Mouse (Mus musculus) forebrain, embryonic 14.5 days (tissue): ENCODE measurements around the gene S100a5. TPM values are rescaled to one million over a fixed set of nuclear protein-coding genes. Genes with fewer than 3 reads are reported as not detected.
A peak's percentile ranks its signal among the peaks of the same experiment; 100 is the strongest.

Source experiments
- ATAC-seq: fragments of 200-750 bp; cut with Nextera tagmentation; 2 replicates; pipeline ENCODE4 v1.8.0; 2017; ENCODE audit warnings: mild to moderate bottlenecking, moderate library complexity
- DNase-seq: peaks from one replicate; pipeline ENCODE4 v3.0.0-alpha.2; 2015; ENCODE audit warnings: low spot score
- H3K27ac ChIP-seq: fragments of 300-500 bp; sonication (generic); 2 replicates; pipeline ENCODE4 v1.5.1; 2014; ENCODE audit warnings: low read depth, mild to moderate bottlenecking, control low read depth, low read length, moderate library complexity
- H3K27me3 ChIP-seq: fragments of 300-500 bp; sonication (generic); replicated peaks from 2 replicates; pipeline ENCODE4 v1.6.1; 2014; ENCODE audit warnings: low read length, control low read depth, mixed read lengths; ENCODE audit not compliant: control insufficient read depth, insufficient read depth
- H3K36me3 ChIP-seq: fragments of 300-500 bp; sonication (generic); 2 replicates; pipeline ENCODE4 v1.6.1; 2014; ENCODE audit warnings: low read length, control low read depth; ENCODE audit not compliant: control insufficient read depth, insufficient read depth
- H3K4me1 ChIP-seq: fragments of 300-500 bp; sonication (generic); 2 replicates; pipeline ENCODE4 v1.6.1; 2014; ENCODE audit warnings: antibody characterized with exemption, low read length, control low read depth; ENCODE audit not compliant: control insufficient read depth, insufficient read depth
- H3K4me2 ChIP-seq: fragments of 300-500 bp; sonication (generic); 2 replicates; pipeline ENCODE4 v1.6.1; 2014; ENCODE audit warnings: mild to moderate bottlenecking, control low read depth, low read length
- H3K4me3 ChIP-seq: fragments of 300-500 bp; sonication (generic); 2 replicates; pipeline ENCODE4 v1.5.1; 2014; ENCODE audit warnings: low read depth, low read length, control low read depth
- H3K9ac ChIP-seq: fragments of 300-500 bp; sonication (generic); 2 replicates; pipeline ENCODE4 v1.6.1; 2014; ENCODE audit warnings: mild to moderate bottlenecking, low read length, control low read depth, moderate library complexity
- H3K9me3 ChIP-seq: fragments of 300-500 bp; sonication (generic); replicated peaks from 2 replicates; pipeline ENCODE4 v1.6.1; 2016; ENCODE audit warnings: low read length, control low read depth, mixed read lengths; ENCODE audit not compliant: control insufficient read depth
- WGBS: fragments of 180-500 bp; shearing (Covaris S2); extraction: QIAGEN DNeasy Blood & Tissue Kit; methylation state at CpG from one replicate; pipeline ENCODE4 v1.1.7; 2014; 5-methylcytosine and 5-hydroxymethylcytosine counted together
- polyA plus RNA-seq: library from polyadenylated mRNA; unstranded; fragments of >200 nt; fragmentation: Nextera tagmentation; extraction: Ambion mirVana; gene quantifications from 2 replicates; pipeline ENCODE4 v1.2.1, GENCODE M21; 2014

The S100a5 gene
- polyA plus RNA-seq, 1 experiment from 2014 or later, result not detected

DNA sequence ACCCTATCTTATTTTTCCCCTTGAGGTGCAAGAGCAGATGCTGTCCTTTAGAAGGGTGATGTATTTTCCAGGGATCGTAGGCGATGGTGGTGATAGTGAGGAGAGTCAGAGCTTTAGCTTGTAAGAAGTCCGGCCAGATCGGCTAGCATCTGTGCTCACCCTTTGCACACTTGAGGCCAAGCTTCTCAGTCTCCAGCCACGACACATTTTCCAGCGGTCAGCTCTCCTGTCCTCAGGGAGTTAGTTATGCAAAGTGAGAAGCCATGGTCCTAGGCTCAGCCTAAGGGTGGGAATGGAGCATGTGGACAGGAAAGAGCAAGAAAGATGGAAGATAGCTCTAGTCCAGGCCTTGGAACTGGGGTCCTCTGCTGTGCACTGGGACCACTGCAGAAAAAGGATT, 11.5 kb upstream of the S100a5 start:
- no peak overlapping the region for H3K9ac ChIP-seq
- H3K4me3 ChIP-seq, result no peak overlapping the region
- no peaks in the 10 kb centered on the region for H3K4me1 ChIP-seq
- H3K27me3 ChIP-seq, result no peaks in the 10 kb centered on the region
- H3K4me2 ChIP-seq, result no peak overlapping the region
- no peak overlapping the region for H3K27ac ChIP-seq
- no peaks in the 10 kb centered on the region for H3K9me3 ChIP-seq
- WGBS, result 94% methylated on average over 6 of the region's 6 CpGs
- ATAC-seq, result no peak
- no peaks in the 10 kb centered on the region for H3K36me3 ChIP-seq
- no peak for DNase-seq

DNA sequence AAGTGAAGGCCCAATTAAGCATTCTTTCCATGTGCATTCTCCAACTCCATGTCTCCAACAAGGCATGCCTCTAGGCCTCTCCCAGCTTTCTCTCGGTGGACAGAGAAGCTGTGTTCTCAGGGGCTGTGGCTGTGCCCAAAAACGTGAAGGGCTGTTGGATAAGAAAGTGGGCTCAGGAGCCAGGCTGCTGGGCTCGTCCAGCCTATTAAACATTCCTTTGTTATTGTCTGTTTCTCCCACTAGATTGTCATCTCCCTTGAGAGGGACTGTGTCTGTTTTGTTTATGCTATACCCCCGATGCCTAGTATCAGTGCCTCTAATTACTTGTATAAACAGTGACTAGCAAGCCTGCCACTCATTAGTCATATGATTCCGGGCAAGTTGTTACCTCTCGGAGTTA, 10.6 kb upstream of the S100a5 start:
- H3K4me3 ChIP-seq, result no peak overlapping the region
- no peak overlapping the region for H3K4me2 ChIP-seq
- no peak for DNase-seq
- no peaks in the 10 kb centered on the region for H3K36me3 ChIP-seq
- H3K4me1 ChIP-seq, result no peaks in the 10 kb centered on the region
- WGBS, result 57% methylated on average over 6 of the region's 6 CpGs
- H3K27me3 ChIP-seq, result no peaks in the 10 kb centered on the region
- ATAC-seq, result no peak
- H3K9me3 ChIP-seq, result no peaks in the 10 kb centered on the region
- no peak overlapping the region for H3K9ac ChIP-seq
- no peak overlapping the region for H3K27ac ChIP-seq

DNA sequence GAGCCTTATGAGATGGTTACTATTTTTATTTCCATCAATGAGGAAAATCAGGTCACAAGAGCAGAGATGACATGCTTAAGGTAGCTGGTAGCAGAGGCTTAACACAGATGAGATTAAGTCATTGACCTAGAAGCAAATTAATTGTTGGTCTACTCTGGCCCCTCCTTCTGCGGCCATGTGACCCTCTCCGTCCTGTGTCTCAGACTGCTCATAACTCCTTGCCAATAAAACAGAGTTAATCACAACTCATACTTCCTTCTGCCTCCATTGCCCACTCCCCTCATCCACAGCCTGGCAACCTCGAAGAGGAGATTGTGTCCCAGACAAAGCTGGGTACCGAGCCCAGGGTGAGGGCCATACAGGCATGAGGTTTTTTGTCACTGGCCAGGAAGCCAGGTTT, 10.1 kb upstream of the S100a5 start:
- ATAC-seq, result no peak
- Histone ChIP-seq H3K9ac (no peak overlapping the region), H3K36me3 (no peaks in the 10 kb centered on the region), H3K9me3 (no peaks in the 10 kb centered on the region), H3K4me2 (no peak overlapping the region), H3K27ac (no peak overlapping the region), H3K27me3 (no peaks in the 10 kb centered on the region), H3K4me1 (no peaks in the 10 kb centered on the region), H3K4me3 (no peak overlapping the region)
- no peak for DNase-seq
- WGBS, result 90% methylated on average over 4 of the region's 4 CpGs

DNA sequence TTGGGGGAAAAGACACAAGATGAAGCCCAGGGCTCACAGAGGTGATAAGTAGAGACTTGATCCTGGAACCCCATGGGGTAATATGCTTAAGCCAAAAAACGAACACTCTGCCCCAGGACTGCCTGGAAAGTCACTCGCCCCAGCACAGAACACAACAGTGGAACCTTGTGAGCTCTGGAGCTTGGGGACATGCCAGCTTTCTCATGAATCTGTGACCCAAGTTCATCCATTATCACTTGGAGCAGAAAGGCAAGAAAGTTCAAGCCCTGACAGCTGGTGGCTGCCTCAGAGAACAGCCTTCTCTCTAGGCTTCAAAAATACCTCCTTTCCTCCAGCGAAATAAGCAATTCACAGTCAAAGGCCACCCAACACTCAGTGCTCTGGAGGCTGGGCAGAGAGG, 8.9 kb upstream of the S100a5 start:
- H3K4me3 ChIP-seq, result no peak overlapping the region
- ATAC-seq (no peak), DNase-seq (no peak)
- H3K9ac ChIP-seq, result no peak overlapping the region
- H3K27ac ChIP-seq, result no peak overlapping the region
- H3K27me3 ChIP-seq, result no peaks in the 10 kb centered on the region
- H3K36me3 ChIP-seq, result no peaks in the 10 kb centered on the region
- WGBS, result 84% methylated on average over 3 of the region's 3 CpGs
- H3K9me3 ChIP-seq, result no peaks in the 10 kb centered on the region
- peaks cover 5% of the 10 kb centered on the region for H3K4me1 ChIP-seq
- no peak overlapping the region for H3K4me2 ChIP-seq

DNA sequence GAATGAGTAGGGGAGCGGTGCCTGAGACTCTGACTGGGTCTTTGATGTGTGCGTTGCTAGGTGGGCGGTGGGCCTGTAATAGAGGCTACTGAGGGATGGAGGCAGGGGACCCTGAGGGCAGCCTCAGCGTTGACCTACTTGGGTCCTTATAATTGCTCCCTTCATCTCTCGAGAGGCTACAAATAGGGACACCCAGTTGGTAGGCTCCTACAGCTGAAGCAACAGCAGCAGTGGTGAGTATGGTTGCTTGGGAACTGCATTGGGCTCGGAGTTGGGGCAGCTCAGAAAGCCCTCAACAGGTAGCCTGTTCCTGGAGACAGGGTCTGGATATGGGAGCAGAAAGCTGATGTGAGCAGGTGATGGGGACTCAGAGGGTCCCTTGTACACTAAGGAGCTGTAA, 8.3 kb upstream of the S100a5 start:
- no peak for DNase-seq
- H3K36me3 ChIP-seq, result no peaks in the 10 kb centered on the region
- H3K27me3 ChIP-seq, result no peaks in the 10 kb centered on the region
- H3K4me1 ChIP-seq, result peaks cover 8% of the 10 kb centered on the region
- H3K27ac ChIP-seq, result no peak overlapping the region
- no peak for ATAC-seq
- no peak overlapping the region for H3K9ac ChIP-seq
- H3K9me3 ChIP-seq, result no peaks in the 10 kb centered on the region
- H3K4me3 ChIP-seq, result no peak overlapping the region
- 87% methylated on average over 6 of the region's 6 CpGs for WGBS
- H3K4me2 ChIP-seq, result no peak overlapping the region

DNA sequence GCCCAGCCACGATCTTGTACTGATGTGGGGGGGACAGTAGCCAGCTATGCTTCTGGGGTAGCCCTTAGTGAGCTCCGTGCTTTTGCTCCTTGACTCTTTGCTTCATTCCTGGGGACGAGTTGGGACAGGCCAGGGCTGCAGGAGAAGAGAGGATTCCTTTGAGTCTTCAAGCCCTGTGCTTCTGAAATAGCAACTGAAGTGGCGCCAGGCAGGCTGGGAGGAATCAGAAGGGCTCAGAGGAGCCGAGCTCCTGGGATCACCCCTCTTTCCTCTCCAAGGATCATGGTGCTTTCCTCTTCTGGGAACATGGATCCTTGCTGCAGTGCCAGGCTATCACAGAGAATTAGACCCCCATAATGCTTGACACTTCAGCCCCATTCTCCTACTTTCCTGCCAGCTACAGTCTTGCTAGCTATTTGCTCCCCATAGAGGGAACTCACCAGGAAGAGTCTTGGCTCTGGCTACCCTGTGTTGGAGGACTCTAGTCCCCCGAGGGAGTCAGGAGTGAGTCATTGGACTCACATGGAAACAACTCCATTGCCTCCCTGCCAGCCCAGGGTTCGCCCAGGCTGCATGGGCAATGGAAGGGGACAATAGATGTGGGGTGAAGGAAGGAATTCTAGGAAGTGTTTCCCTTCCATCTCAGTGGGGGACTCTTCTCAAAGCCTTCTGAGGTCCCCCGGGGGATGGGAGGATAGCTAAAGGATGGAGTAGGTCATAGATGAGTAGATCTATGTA, 7.7 kb upstream of the S100a5 start:
- Histone ChIP-seq H3K9ac (no peak overlapping the region), H3K4me1 (peaks cover 8% of the 10 kb centered on the region), H3K4me3 (no peak overlapping the region), H3K27ac (no peak overlapping the region), H3K27me3 (no peaks in the 10 kb centered on the region), H3K9me3 (no peaks in the 10 kb centered on the region), H3K4me2 (no peak overlapping the region), H3K36me3 (no peaks in the 10 kb centered on the region)
- DNase-seq (no peak), ATAC-seq (no peak)
- WGBS, result 78% methylated on average over 8 of the region's 8 CpGs

DNA sequence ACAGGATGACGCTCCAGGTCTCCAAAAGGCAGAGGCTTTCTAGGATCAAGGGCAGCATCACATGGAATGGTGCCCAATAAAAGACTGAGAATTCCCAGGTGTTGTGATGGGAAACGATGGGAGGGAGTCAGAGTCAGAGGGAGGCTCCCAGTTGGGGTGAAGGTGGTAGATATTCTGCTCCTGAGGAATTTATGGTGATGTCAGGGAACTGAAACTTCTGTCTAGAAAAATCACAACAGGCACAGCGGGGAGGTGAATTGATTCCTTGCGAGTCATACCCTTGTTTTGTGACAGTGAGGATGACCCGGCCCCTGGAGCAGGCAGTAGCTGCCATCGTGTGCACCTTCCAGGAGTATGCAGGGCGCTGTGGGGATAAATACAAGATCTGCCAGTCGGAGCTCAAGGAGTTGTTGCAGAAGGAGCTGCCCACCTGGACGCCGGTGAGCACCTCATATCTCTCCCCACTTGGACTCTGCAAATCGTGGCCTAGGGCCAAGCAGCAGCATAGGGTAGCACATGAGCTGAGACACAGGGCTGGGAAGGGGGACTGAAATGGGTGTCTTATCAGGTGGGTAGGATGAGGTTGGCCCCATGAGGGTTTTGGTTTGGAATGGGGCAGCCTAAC, 6.7 kb upstream of the S100a5 start, which contains the start of gene Gm42674:
TSS of gene Gm42674 (plus strand) at position 419 of the 625 bp plus-strand sequence.
- no peak within 1 kb of the TSS for H3K9ac ChIP-seq
- H3K4me3 ChIP-seq, result no peak within 1 kb of the TSS
- WGBS, result 85% methylated on average over 11 of the region's 11 CpGs
- H3K27ac ChIP-seq, result no peak within 1 kb of the TSS
- H3K36me3 ChIP-seq, result no peaks in the 10 kb centered on the region
- ATAC-seq (no peak), DNase-seq (no peak)
- H3K9me3 ChIP-seq, result no peaks in the 10 kb centered on the region
- no peaks in the 10 kb centered on the region for H3K27me3 ChIP-seq
- peaks cover 8% of the 10 kb centered on the region for H3K4me1 ChIP-seq
- no peak within 1 kb of the TSS for H3K4me2 ChIP-seq

DNA sequence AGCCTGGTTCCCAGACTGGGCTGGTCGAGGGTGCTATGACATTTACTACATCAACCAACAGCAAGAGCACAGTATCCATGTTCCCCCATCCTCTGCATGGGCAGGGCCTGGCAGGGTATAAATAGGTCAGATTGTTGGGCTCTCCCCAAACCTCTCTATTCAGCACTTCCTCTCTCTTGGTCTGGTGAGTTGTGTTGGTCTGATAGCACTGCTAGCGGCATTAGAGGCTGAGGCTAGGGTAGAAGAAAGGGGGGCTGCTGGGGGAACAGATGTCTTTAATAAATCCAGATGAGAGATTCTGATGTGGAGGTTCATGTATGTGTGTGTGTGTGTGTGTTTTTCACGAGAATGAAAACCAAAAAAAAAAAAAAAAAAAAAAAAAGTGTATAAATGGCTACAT, 4.7 kb upstream of the S100a5 start, which contains the start of gene S100a4:
TSS of gene S100a4 (plus strand) at position 149 of the 400 bp plus-strand sequence.
- Histone ChIP-seq H3K27ac (peak within 1 kb of the TSS; percentile 52; the same call in 1 of the 2 replicates), H3K36me3 (no peaks in the 10 kb centered on the region), H3K9me3 (no peaks in the 10 kb centered on the region), H3K4me2 (no peak within 1 kb of the TSS), H3K4me3 (no peak within 1 kb of the TSS), H3K9ac (no peak within 1 kb of the TSS), H3K27me3 (no peaks in the 10 kb centered on the region), H3K4me1 (peaks cover 8% of the 10 kb centered on the region)
- WGBS, result 68% methylated on average over 3 of the region's 3 CpGs
- ATAC-seq, result no peak
- DNase-seq, result no peak

DNA sequence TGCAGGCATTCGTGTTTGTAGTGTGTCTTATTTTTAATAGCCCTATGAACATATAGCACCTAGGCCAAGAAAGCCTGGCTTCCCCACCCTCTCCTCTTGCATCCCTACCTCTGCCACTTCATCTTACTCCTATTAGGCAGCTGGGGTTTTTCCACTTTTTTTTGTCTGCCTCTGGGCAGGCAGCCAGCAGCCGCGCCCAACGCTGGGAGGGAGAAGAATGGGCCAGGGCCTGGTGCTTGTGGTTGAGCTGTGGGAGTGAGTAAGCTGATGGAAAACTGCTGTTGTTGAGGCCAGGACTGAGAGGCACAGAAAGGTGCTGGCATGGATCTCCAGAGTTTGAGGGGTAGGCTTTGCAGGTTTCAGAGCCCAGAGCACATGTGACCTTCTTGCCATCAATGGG, 3.9 kb upstream of the S100a5 start:
- Histone ChIP-seq H3K4me2 (no peak overlapping the region), H3K9ac (no peak overlapping the region), H3K27me3 (no peaks in the 10 kb centered on the region), H3K4me1 (peaks cover 8% of the 10 kb centered on the region), H3K36me3 (no peaks in the 10 kb centered on the region), H3K4me3 (no peak overlapping the region), H3K27ac (peak overlapping the region; percentile 52; the same call in 1 of the 2 replicates), H3K9me3 (no peaks in the 10 kb centered on the region)
- DNase-seq (peak; percentile 78), ATAC-seq (peak; percentile 83)
- WGBS, result 13% methylated on average over 4 of the region's 4 CpGs
